Mouse (Mus musculus) limb, embryonic 15.5 days (tissue): ENCODE results near the gene Gm3604. TPM values are rescaled to one million over a fixed set of nuclear protein-coding genes. Genes with fewer than 3 reads are reported as not detected.
"Not testable (repeated sequence)": the region's sequence is repeated elsewhere in the genome, so short reads cannot be mapped to it uniquely, and the experiment has no call there.

Experiments used
- ATAC-seq: fragments of 200-750 bp; cut with Nextera tagmentation; 2 replicates; pipeline ENCODE4 v1.8.0; 2017; ENCODE audit warnings: low read depth, moderate TSS enrichment; ENCODE audit not compliant: insufficient number of reproducible peaks, low FRiP score, low TSS enrichment
- H3K27ac ChIP-seq: fragments of 300-500 bp; sonication (generic); 2 replicates; pipeline ENCODE4 v1.5.1; 2015; ENCODE audit warnings: moderate library complexity, mild to moderate bottlenecking, inconsistent platforms
- H3K27me3 ChIP-seq: fragments of 300-500 bp; sonication (generic); 2 replicates; pipeline ENCODE4 v1.6.1; 2015; ENCODE audit warnings: inconsistent platforms
- H3K36me3 ChIP-seq: fragments of 300-500 bp; sonication (generic); 2 replicates; pipeline ENCODE4 v1.6.1; 2015; ENCODE audit warnings: inconsistent platforms
- H3K4me1 ChIP-seq: fragments of 300-500 bp; sonication (generic); 2 replicates; pipeline ENCODE4 v1.6.1; 2015; ENCODE audit warnings: inconsistent platforms
- H3K4me2 ChIP-seq: fragments of 300-500 bp; sonication (generic); 2 replicates; pipeline ENCODE4 v1.6.1; 2015; ENCODE audit warnings: mild to moderate bottlenecking, inconsistent platforms
- H3K4me3 ChIP-seq: fragments of 300-500 bp; sonication (generic); 2 replicates; pipeline ENCODE4 v1.5.1; 2015; ENCODE audit warnings: mild to moderate bottlenecking, inconsistent platforms
- H3K9ac ChIP-seq: fragments of 300-500 bp; sonication (generic); 2 replicates; pipeline ENCODE4 v1.6.1; 2015; ENCODE audit warnings: inconsistent platforms
- H3K9me3 ChIP-seq: fragments of 300-500 bp; sonication (generic); 2 replicates; pipeline ENCODE4 v1.6.1; 2016; ENCODE audit warnings: inconsistent platforms
- WGBS: fragments of 180-500 bp; shearing (Covaris S2); methylation state at CpG from one replicate; pipeline ENCODE4 v1.1.7; 2015; 5-methylcytosine and 5-hydroxymethylcytosine counted together
- microRNA-seq: library from miRNA; unstranded; fragments of <30 nt; microRNA quantifications from one replicate; pipeline ENCODE4, GENCODE M21; 2016
- polyA plus RNA-seq: library from polyadenylated mRNA; unstranded; fragments of >200 nt; fragmentation: Nextera tagmentation; extraction: Ambion mirVana; gene quantifications from 2 replicates; pipeline ENCODE4 v1.2.1, GENCODE M21; 2015

Gm3604 gene
- 4.4 and 4.7 TPM in 2 replicates for polyA plus RNA-seq

DNA sequence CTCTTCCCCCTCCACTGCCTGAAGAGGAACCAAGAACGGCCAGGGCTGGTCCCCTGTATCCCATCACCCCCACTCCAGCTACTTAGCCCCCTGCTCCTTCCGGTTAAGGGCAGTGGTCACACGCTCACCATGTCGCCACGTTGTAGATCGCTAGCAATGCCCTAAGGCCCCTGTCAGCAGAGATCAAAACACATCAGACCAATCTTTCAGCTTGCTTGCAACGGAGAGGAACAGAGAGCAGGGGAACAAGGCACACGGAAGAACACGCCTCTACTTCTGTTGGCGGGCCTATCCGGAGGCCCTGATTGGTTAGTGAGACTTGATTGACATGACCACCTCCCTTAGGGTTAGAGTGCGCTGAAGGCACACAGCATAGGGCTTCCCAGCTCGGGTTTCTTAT, at the start of gene Gm3604:
Gene Gm3604 (minus strand): TSS at position 226 of the 400 bp plus-strand sequence.
- H3K27ac ChIP-seq, H3K4me1 ChIP-seq, H3K9me3 ChIP-seq, ATAC-seq, H3K27me3 ChIP-seq, H3K36me3 ChIP-seq: not testable (repeated sequence)
- WGBS: 7% methylated on average over 13 of the region's 13 CpGs
- Histone ChIP-seq H3K4me3 (peak within 1 kb of the TSS; percentile 48), H3K9ac (peak within 1 kb of the TSS; percentile 35; the same call in 1 of the 2 replicates), H3K4me2 (peak within 1 kb of the TSS; percentile 41)

- H3K27ac ChIP-seq, H3K4me3 ChIP-seq, H3K27me3 ChIP-seq, H3K4me1 ChIP-seq, H3K4me2 ChIP-seq, H3K36me3 ChIP-seq, H3K9me3 ChIP-seq, H3K9ac ChIP-seq, ATAC-seq: not testable (repeated sequence)
- 68% methylated on average over 3 of the region's 3 CpGs for WGBS
These were observed 16.2 kb upstream of the Gm3604 start for GRCm38 (mm10) chr13:62399206-62399605.

DNA sequence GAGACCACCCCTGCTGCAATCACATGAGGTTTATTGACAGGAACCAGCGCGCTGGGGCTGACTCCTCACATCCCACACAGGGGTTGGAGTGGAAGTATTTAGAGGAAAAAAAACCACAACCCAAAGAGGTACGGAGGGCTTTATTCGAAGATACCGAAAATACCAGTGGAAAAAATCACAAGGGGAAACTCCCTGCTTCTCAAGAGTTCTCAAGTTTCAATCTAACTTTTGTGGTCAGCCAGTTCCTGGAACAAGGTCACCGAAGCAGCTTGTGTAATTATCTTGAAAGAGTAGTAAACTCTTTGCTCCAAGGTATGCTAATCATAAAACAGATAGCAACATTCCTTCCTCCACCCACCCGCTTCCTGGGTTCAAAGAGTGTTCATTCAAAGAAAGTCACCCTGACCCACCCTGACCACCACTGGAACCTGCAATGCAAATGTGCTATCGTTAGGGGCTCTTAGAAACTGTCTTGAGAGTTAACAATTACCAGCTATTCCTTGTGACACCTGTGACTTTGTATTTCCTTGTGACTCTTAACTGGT, 7.2 kb upstream of the Gm3604 start:
- H3K9ac ChIP-seq, H3K27ac ChIP-seq, H3K4me2 ChIP-seq, H3K27me3 ChIP-seq, H3K4me1 ChIP-seq, H3K4me3 ChIP-seq, ATAC-seq, H3K9me3 ChIP-seq, H3K36me3 ChIP-seq: not testable (repeated sequence)
- WGBS: 82% methylated on average over 8 of the region's 8 CpGs

GRCm38 (mm10) chr13:62331786-62332185, 51.2 kb downstream of the Gm3604 start:
- Histone ChIP-seq H3K9ac (no peak overlapping the region), H3K4me2 (no peak overlapping the region), H3K27me3 (no peaks in the 10 kb centered on the region), H3K4me1 (no peaks in the 10 kb centered on the region), H3K4me3 (no peak overlapping the region), H3K36me3 (no peaks in the 10 kb centered on the region), H3K27ac (no peak overlapping the region), H3K9me3 (no peaks in the 10 kb centered on the region; the same call in 1 of the 2 replicates)
- ATAC-seq: no peak

DNA sequence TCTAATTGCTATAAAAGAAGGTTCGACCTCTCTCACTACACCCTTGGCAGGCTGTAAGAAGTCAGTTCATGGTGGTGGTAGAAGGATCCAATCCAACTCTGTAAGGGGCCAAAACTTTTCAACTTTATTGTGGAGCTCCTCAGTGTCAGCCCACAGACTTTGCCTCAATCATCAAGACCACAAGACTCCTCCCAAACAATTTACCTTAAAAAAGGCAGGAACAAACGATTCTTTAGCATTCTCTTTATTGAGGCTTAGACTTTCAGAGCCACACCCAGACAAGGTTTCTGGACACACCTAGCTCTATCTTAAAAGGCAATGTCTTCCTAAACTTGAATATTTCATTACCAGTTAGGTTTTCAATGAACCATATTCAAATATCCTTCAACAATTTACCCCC, 51.6 kb downstream of the Gm3604 start:
- ATAC-seq: no peak
- Histone ChIP-seq H3K27me3 (no peaks in the 10 kb centered on the region), H3K4me1 (no peaks in the 10 kb centered on the region), H3K4me3 (no peak overlapping the region), H3K4me2 (no peak overlapping the region), H3K9me3 (no peaks in the 10 kb centered on the region; the same call in 1 of the 2 replicates), H3K36me3 (no peaks in the 10 kb centered on the region), H3K27ac (no peak overlapping the region), H3K9ac (no peak overlapping the region)
- WGBS: 74% methylated on average over 2 of the region's 2 CpGs

Small RNA genes lying within 50 kb of the gene (microRNA-seq; reads per million reads assigned to microRNA genes)
- not detected for gene Gm25933

Other genes starting within 250 kb of the Gm3604 start
- gene Gm49359, start 83.7 kb upstream of the Gm3604 start, polyA plus RNA-seq: 13.1 and 13.5 TPM in 2 replicates
- not detected in 2 replicates for gene Zfp935, start 175.3 kb upstream of the Gm3604 start, polyA plus RNA-seq
- gene Zfp934, start 188.0 kb upstream of the Gm3604 start, polyA plus RNA-seq: 14.0 and 16.4 TPM in 2 replicates
- 10.6 and 10.9 TPM in 2 replicates for gene 6720489N17Rik, start 241.0 kb upstream of the Gm3604 start, polyA plus RNA-seq